Mouse (Mus musculus): Measurements from ENCODE around the gene Olfr1471.
"Not testable (repeated sequence)": the region's sequence is repeated elsewhere in the genome, so short reads cannot be mapped to it uniquely, and the experiment has no call there.

Olfr1471 gene

DNA sequence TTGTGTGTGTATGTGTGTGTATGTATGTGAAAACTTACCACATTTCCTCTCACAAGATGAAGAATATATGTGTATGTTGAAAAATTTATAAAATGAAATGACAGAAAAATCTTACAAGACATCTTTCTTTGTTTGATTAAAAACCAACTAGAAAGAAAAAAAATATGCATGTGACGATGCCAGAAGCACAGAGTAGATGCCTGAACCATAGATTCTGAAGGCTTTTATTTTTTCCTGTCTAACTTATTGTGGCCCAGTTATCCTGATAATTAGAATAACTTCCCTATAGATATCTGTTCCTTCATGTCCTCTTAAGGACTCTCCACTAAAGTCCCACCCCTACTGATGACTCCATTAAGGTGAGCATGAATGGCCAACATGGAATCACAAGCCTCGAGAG lies at the start of gene Olfr1471:
Gene Olfr1471, plus strand, starts transcription at position 301 of the 400 bp plus-strand sequence.
- DNase-seq = not testable (repeated sequence)

DNA sequence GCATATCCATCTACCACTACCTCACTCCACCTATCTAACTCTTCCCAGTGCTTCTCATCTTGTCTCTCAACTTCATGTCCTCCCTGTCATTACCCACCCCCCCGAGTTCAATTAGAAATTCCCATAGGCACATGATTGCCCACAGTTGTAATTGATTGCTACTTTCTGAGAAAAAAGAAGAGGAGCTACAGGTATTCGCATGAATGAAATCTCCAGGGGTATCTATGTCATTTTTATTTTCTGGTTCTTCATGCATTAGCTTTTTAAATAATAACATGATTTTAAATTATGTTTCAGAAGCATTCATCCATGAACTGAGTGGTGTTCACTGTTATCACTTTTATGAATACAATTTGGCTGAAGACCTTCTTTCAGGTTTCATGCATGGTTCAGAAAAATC lies 35.7 kb upstream of the Olfr1471 start, which contains the start of gene Olfr1469:
Gene Olfr1469, plus strand, starts transcription at position 301 of the 400 bp plus-strand sequence.
- DNase-seq = no peak

DNA sequence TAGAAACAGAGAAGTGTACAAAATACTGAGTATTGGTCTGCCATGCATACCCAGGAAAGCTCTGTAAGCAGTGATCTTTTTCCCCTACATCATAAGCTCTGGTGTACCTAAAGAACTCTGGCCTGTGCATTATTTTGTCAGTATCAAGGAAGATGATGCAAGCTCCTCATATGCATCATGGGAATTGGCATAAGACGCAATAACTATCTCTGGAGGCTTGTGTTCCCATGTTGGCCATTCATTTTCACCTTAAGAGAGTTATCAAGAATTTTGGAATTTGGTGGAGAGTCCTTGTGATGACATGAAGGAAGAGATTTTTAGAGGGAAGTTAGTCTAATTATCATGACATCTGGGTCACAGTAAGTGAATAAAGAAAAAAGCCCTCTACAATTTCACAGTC lies 12.8 kb downstream of the Olfr1471 start, which contains the start of gene Olfr1472:
Gene Olfr1472, minus strand, starts transcription at position 101 of the 400 bp plus-strand sequence.
- no peak for DNase-seq

DNA sequence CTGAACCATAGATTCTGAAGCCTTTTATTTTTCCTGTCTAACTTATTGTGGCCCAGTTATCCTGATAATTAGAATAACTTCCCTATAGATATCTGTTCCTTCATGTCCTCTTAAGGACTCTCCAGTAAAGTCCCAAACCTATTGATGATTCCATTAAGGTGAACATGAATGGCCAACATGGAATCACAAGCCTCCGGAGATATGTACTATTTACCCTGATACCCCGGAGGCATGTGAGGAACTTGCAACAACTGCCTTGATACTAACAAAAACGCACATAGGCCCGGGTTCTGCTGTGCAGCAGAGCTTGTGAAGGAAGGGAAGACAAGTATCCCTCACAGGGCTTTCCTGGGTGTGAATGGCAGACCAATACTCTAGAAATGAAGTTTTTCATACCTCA lies 26.1 kb downstream of the Olfr1471 start, which contains the start of gene Olfr1474:
Gene Olfr1474, plus strand, starts transcription at position 301 of the 400 bp plus-strand sequence.
- not testable (repeated sequence) for DNase-seq

DNA sequence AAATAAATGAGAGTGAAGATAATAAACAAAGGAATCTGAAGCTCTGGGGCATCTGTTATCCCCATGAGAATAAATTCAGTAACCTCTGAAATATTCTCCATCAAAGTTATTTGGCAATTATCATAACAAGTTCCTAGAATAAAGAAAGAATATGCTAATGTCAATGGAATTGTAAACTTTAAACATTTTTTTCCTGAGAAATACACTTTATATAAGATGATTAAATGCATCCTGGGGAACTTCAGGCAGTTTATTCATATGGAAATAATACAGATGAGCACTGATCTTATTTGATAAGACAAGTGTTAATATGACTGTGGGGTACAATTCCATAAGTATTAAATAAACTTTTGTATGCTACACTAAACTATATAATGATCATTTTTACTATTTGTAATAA lies 36.9 kb downstream of the Olfr1471 start, which contains the start of gene Olfr1475:
Gene Olfr1475, minus strand, starts transcription at position 101 of the 400 bp plus-strand sequence.
- DNase-seq = no peak

DNA sequence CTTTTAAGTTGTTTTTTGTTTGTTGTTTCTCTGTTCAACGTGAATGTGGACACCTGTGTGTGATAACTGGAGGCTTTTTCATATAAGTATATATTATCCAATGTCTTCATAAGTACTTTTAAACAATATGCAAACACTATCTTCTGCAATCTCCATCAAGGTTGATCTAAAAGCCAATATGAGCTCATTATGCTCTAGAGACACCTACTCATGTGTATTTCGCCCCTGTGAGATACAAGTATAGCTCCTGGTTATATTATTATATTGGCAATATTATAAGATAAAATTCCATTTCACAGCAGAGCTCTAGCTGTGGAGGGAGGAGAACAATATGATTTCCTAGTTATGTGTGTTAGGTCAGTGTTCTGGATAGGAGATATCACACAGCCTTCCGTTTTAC lies 57.0 kb downstream of the Olfr1471 start, which contains the start of gene Olfr1477:
Gene Olfr1477, plus strand, starts transcription at position 301 of the 400 bp plus-strand sequence.
- no peak for DNase-seq

All from right cerebral cortex, postnatal 14 days (tissue).